33 mouse cellular contexts compared by ENCODE assay signal in the genomic region with DNA sequence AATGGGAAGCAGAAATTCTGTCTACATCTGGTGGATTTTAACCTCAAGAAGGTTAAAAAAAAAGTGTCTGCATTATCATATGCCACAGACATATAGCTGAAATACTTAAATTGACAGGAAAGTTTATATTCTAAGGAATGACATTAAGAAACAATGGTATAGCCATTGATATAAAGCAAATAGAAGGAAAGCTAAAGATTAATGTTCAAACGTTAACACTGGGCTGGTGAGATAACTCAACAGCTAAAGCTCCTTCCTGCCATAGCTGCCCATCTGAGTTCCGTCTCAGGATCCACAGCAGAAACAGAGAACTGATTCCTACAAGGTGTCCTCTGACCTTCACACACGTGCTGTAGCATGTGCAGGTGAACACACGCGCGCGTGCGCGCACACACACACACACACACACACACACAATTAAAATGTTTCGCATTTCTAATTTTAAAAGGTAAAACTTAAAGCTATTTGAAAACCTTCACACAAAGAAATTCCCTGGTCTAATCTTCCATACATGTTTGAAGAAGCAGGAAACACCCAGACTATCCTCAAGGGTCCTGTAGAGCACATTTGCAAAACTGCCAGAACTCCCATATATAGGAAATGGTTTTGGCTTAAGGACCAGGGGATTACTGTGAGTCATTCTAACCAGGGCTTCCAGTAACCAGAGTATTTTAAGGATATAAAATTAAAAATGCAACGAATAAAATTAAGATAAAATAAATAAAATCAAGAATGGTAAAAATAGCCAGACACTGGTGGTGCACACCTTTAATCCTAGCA. TPM values are rescaled to one million over a fixed set of nuclear protein-coding genes. Genes with fewer than 3 reads are reported as not detected.
DNase-seq lines count a peak whose midpoint lies in the region; ATAC-seq and TF ChIP-seq lines count a peak whose summit lies in the region.
"Had no signal": no experiment of that assay in that cellular context is flagged by ENCODE, and none has a peak within 500 bp of the region (broad histone marks: within the 10 kb centered on the region; RNA-seq: fewer than 3 reads in every experiment).

No protein-coding gene starts in this region.

- H3K9ac ChIP-seq in limb, embryonic 14.5 days (ENCODE audit: low read depth, low read length, severe bottlenecking) = no peak overlapping the region
- H3K9ac ChIP-seq in MEL (ENCODE audit: control insufficient read depth, low read depth, low read length, poor library complexity, severe bottlenecking) = no peak overlapping the region
- no peak overlapping the region for H3K9ac ChIP-seq in liver, embryonic 13.5 days
- H3K9ac ChIP-seq: embryonic facial prominence, embryonic 13.5 days; forebrain, embryonic 12.5 days; forebrain, postnatal 0 days; heart, embryonic 13.5 days; hindbrain, embryonic 15.5 days; kidney, embryonic 15.5 days; limb, embryonic 15.5 days; midbrain, embryonic 12.5 days; neural tube, embryonic 15.5 days had no signal

- no peaks in the 10 kb centered on the region for H3K9me3 ChIP-seq in limb, embryonic 14.5 days (ENCODE audit: control insufficient read depth, low read length)
- H3K9me3 ChIP-seq in limb, embryonic 10.5 days (replicated peaks) = no peaks in the 10 kb centered on the region
- no peaks in the 10 kb centered on the region for H3K9me3 ChIP-seq in MEL (replicated peaks; ENCODE audit: insufficient read depth, low read length)
- H3K9me3 ChIP-seq in liver, embryonic 13.5 days (replicated peaks) = no peaks in the 10 kb centered on the region
- H3K9me3 ChIP-seq: embryonic facial prominence, embryonic 13.5 days; forebrain, embryonic 12.5 days; heart, embryonic 13.5 days; hindbrain, embryonic 10.5 days; hindbrain, embryonic 15.5 days; kidney, embryonic 15.5 days; limb, embryonic 15.5 days; midbrain, embryonic 12.5 days; neural tube, embryonic 15.5 days had no signal

- no peak for TF ChIP-seq POLR2A in limb, embryonic 14.5 days (IDR thresholded peaks at IDR 0.05; ENCODE audit: borderline replicate concordance, extremely low read depth, insufficient read depth, insufficient read length)
- TF ChIP-seq POLR2A in MEL (IDR thresholded peaks at IDR 0.05; ENCODE audit: control insufficient read depth in 1 of 2, insufficient read depth in 1 of 2, low read depth in 1 of 2, low read length in 2 of 2, poor library complexity in 1 of 2) = no peak
- TF ChIP-seq POLR2A in myocyte (IDR thresholded peaks at IDR 0.05; ENCODE audit: insufficient read length, low read depth) = no peak

- H3K27ac ChIP-seq in limb, embryonic 14.5 days (replicated peaks; ENCODE audit: low read depth, low read length) = no peak overlapping the region
- H3K27ac ChIP-seq in limb, embryonic 10.5 days = no peak overlapping the region
- peak overlapping the region; percentile 21; the same call in 1 of the 2 replicates for H3K27ac ChIP-seq in MEL (ENCODE audit: control insufficient read depth, low read depth, low read length)
- H3K27ac ChIP-seq in liver, embryonic 13.5 days = peak overlapping the region; percentile 20; the same call in 1 of the 2 replicates
- H3K27ac ChIP-seq: embryonic facial prominence, embryonic 13.5 days; forebrain, embryonic 12.5 days; heart, embryonic 13.5 days; hindbrain, embryonic 10.5 days; hindbrain, embryonic 15.5 days; kidney, embryonic 15.5 days; limb, embryonic 15.5 days; midbrain, embryonic 12.5 days; neural tube, embryonic 15.5 days had no signal

- no peak for TF ChIP-seq CTCF in MEL (IDR thresholded peaks at IDR 0.05 in 2 of 3, conservative IDR thresholded peaks at IDR 0.05 in 1 of 3; ENCODE audit: control insufficient read depth in 1 of 3, insufficient read depth in 1 of 3, low read depth in 2 of 3, low read length in 3 of 3, poor library complexity in 1 of 3, severe bottlenecking in 1 of 3)

- H3K79me2 ChIP-seq in MEL (ENCODE audit: control insufficient read depth, insufficient read depth, low read length, poor library complexity) (peaks cover 67% of the 10 kb centered on the region), myocyte (ENCODE audit: control insufficient read depth, insufficient read depth) (peaks cover 80% of the 10 kb centered on the region)

- no peak for ATAC-seq in limb, embryonic 14.5 days (ENCODE audit: low FRiP score, low read depth)
- no peak for ATAC-seq in liver, embryonic 13.5 days (ENCODE audit: low read depth)
- ATAC-seq in megakaryocyte, adult 5-6 weeks (ENCODE audit: poor library complexity, severe bottlenecking) = no peak
- ATAC-seq: CD4-positive, CD25-positive, alpha-beta regulatory T cell, adult 4 months; forebrain, postnatal 0 days; inflammation-experienced regulatory T-cells, adult 6 months had no signal

- no peaks in the 10 kb centered on the region for H3K36me3 ChIP-seq in limb, embryonic 14.5 days (ENCODE audit: control insufficient read depth, insufficient read depth, low read length)
- no peaks in the 10 kb centered on the region for H3K36me3 ChIP-seq in limb, embryonic 10.5 days
- H3K36me3 ChIP-seq in MEL (ENCODE audit: control insufficient read depth in 1 of 2, insufficient read depth in 2 of 2, low read length in 2 of 2) = peaks cover 0 to 78% of the 10 kb centered on the region in 2 experiments; a peak in 2 of 4 replicates
- no peaks in the 10 kb centered on the region for H3K36me3 ChIP-seq in liver, embryonic 13.5 days
- H3K36me3 ChIP-seq in myocyte (ENCODE audit: control insufficient read depth, insufficient read depth) = no peaks in the 10 kb centered on the region
- H3K36me3 ChIP-seq: embryonic facial prominence, embryonic 13.5 days; forebrain, embryonic 12.5 days; heart, embryonic 13.5 days; hindbrain, embryonic 10.5 days; hindbrain, embryonic 15.5 days; kidney, embryonic 15.5 days; limb, embryonic 15.5 days; midbrain, embryonic 12.5 days; neural tube, embryonic 15.5 days had no signal

- TF ChIP-seq RAD21 in MEL (IDR thresholded peaks at IDR 0.05; ENCODE audit: low read depth, low read length) = no peak

- DNase-seq in limb, embryonic 14.5 days (ENCODE audit: low spot score) = peak; percentile 27
- DNase-seq in limb, embryonic 10.5 days (ENCODE audit: low spot score) = no peak
- DNase-seq in MEL (ENCODE audit: low read depth, low spot score) = peak; percentile 34
- DNase-seq in liver, embryonic 13.5 days = no peak
- DNase-seq in spleen, postnatal 4 days (ENCODE audit: low spot score in 2 of 2) = no peak
- no peak for DNase-seq in gastrocnemius, adult 8-10 months (ENCODE audit: low spot score in 2 of 2)
- DNase-seq: adrenal gland, adult 8-10 months; cerebellum, adult 11 months; cerebellum, adult 9-11 months; forebrain, postnatal 0 days; gastrocnemius, postnatal 10 days; heart, postnatal 10 days; kidney, adult 11 months; kidney, postnatal 25 days; lung, adult 2 months; lung, postnatal 10 days; retina, postnatal 1 day had no signal

- H3ac ChIP-seq in myocyte (ENCODE audit: control insufficient read depth, insufficient read length) = no peak overlapping the region

- no peak overlapping the region for H3K4me3 ChIP-seq in limb, embryonic 14.5 days (replicated peaks; ENCODE audit: low read length)
- H3K4me3 ChIP-seq in limb, embryonic 10.5 days = no peak overlapping the region
- H3K4me3 ChIP-seq in MEL (ENCODE audit: control insufficient read depth in 1 of 2, insufficient read depth in 1 of 2, low read depth in 2 of 2, low read length in 2 of 2) = no peak overlapping the region
- H3K4me3 ChIP-seq in liver, embryonic 13.5 days (replicated peaks) = no peak overlapping the region
- H3K4me3 ChIP-seq in myocyte = no peak overlapping the region
- H3K4me3 ChIP-seq: embryonic facial prominence, embryonic 13.5 days; erythroblast, embryonic 14.5 days; forebrain, embryonic 12.5 days; heart, embryonic 13.5 days; hindbrain, embryonic 10.5 days; hindbrain, embryonic 15.5 days; kidney, embryonic 15.5 days; limb, embryonic 15.5 days; midbrain, embryonic 12.5 days; neural tube, embryonic 15.5 days had no signal

- no peaks in the 10 kb centered on the region for H3K27me3 ChIP-seq in limb, embryonic 14.5 days (ENCODE audit: control insufficient read depth, insufficient read depth, low read length)
- no peaks in the 10 kb centered on the region for H3K27me3 ChIP-seq in limb, embryonic 10.5 days (ENCODE audit: low read depth, poor library complexity, severe bottlenecking)
- no peaks in the 10 kb centered on the region for H3K27me3 ChIP-seq in MEL (ENCODE audit: control insufficient read depth in 1 of 2, insufficient read depth in 2 of 2, low read length in 2 of 2)
- no peaks in the 10 kb centered on the region for H3K27me3 ChIP-seq in liver, embryonic 13.5 days
- H3K27me3 ChIP-seq in myocyte (ENCODE audit: control insufficient read depth, insufficient read depth, insufficient read length) = no peaks in the 10 kb centered on the region
- H3K27me3 ChIP-seq: embryonic facial prominence, embryonic 13.5 days; forebrain, embryonic 12.5 days; heart, embryonic 13.5 days; hindbrain, embryonic 15.5 days; kidney, embryonic 15.5 days; limb, embryonic 15.5 days; neural tube, embryonic 15.5 days had no signal

- no peak overlapping the region for H3K4me2 ChIP-seq in limb, embryonic 14.5 days (replicated peaks; ENCODE audit: low read depth, low read length, severe bottlenecking)
- no peak overlapping the region for H3K4me2 ChIP-seq in liver, embryonic 13.5 days
- peak overlapping the region; percentile 69 for H3K4me2 ChIP-seq in myocyte (ENCODE audit: low read depth)
- H3K4me2 ChIP-seq: embryonic facial prominence, embryonic 13.5 days; forebrain, embryonic 12.5 days; heart, embryonic 13.5 days; hindbrain, embryonic 15.5 days; kidney, embryonic 15.5 days; limb, embryonic 15.5 days; midbrain, embryonic 12.5 days; neural tube, embryonic 15.5 days had no signal

- WGBS in limb, embryonic 14.5 days = 80% methylated on average over 11 of the region's 11 CpGs
- WGBS in limb, embryonic 10.5 days = 84% methylated on average over 11 of the region's 11 CpGs
- WGBS in liver, embryonic 13.5 days (ENCODE audit: insufficient replicate concordance) = 57% methylated on average over 11 of the region's 11 CpGs

- peaks cover 19% of the 10 kb centered on the region for H3K4me1 ChIP-seq in limb, embryonic 14.5 days (ENCODE audit: control insufficient read depth, insufficient read depth, low read length)
- peaks cover 36% of the 10 kb centered on the region for H3K4me1 ChIP-seq in limb, embryonic 10.5 days
- H3K4me1 ChIP-seq in MEL (ENCODE audit: control insufficient read depth in 1 of 2, insufficient read depth in 2 of 2, low read length in 2 of 2) = peaks cover 48 to 56% of the 10 kb centered on the region in 2 experiments
- peaks cover 99% of the 10 kb centered on the region for H3K4me1 ChIP-seq in liver, embryonic 13.5 days (replicated peaks)

- TF ChIP-seq EP300 in MEL (IDR thresholded peaks at IDR 0.05; ENCODE audit: low read depth in 1 of 2, low read length in 2 of 2) = peak; percentile 73 to 82

RNA-seq across cellular contexts. Expression of gene Smap2, which starts 6.1 kb away (rescaled TPM):
- polyA plus RNA-seq in limb, embryonic 14.5 days (2012; rRNA removed) = 19.8 and 21.7 TPM in 2 replicates
- polyA plus RNA-seq in limb, embryonic 14.5 days (2014; fragmentation: Nextera tagmentation; extraction: Ambion mirVana) = 17.3 and 19.7 TPM in 2 replicates
- 14.2 and 14.3 TPM in 2 replicates for polyA plus RNA-seq in limb, embryonic 10.5 days (2016; fragmentation: Nextera tagmentation; extraction: Ambion mirVana)
- total RNA-seq in MEL (2012; rRNA removed) = 33.8 and 36.5 TPM in 2 replicates
- polyA plus RNA-seq in MEL (2012; ENCODE audit: insufficient read depth in 1 of 2, insufficient read length in 2 of 2, low read depth in 1 of 2, low replicate concordance in 2 of 2, missing spikeins in 1 of 2) (100 to 1,000 TPM in 1 of 2 experiments, 10 to 100 TPM in 1; 83.5 to 118 TPM), myocyte (2012; fragmentation: generic; extraction: Trizol) (31.3 TPM)
- 19.8 and 23.7 TPM in 2 replicates for polyA plus RNA-seq in liver, embryonic 13.5 days (2015; fragmentation: Nextera tagmentation; extraction: Ambion mirVana)
- 95.9 and 115 TPM in 2 replicates for total RNA-seq in megakaryocyte, adult 5-6 weeks (2015)
- total RNA-seq in megakaryocyte, adult 5-6 weeks (2017) = 37.2 and 62.2 TPM in 2 replicates
- 10 to 100 TPM; 11.5 to 15.2 (median 14.0) TPM for total RNA-seq in gastrocnemius, adult 8-10 months (2022)

RNA-seq across cellular contexts. Expression of gene Col9a2, which starts 28.2 kb away (rescaled TPM):
- 248 and 256 TPM in 2 replicates for polyA plus RNA-seq in limb, embryonic 14.5 days (2012; rRNA removed)
- polyA plus RNA-seq in limb, embryonic 14.5 days (2014; fragmentation: Nextera tagmentation; extraction: Ambion mirVana) = 83.8 and 87.5 TPM in 2 replicates
- 1.1 and 9.1 TPM in 2 replicates for polyA plus RNA-seq in limb, embryonic 10.5 days (2016; fragmentation: Nextera tagmentation; extraction: Ambion mirVana)
- total RNA-seq in MEL (2012; rRNA removed) = 0.12 TPM in 1 of 2 replicates, not detected in the other
- polyA plus RNA-seq in MEL (2012; ENCODE audit: insufficient read depth in 1 of 2, insufficient read length in 2 of 2, low read depth in 1 of 2, low replicate concordance in 2 of 2, missing spikeins in 1 of 2) (not detected), myocyte (2012; fragmentation: generic; extraction: Trizol) (not detected)
- 1.8 and 2.3 TPM in 2 replicates for polyA plus RNA-seq in liver, embryonic 13.5 days (2015; fragmentation: Nextera tagmentation; extraction: Ambion mirVana)
- not detected in 2 replicates for total RNA-seq in megakaryocyte, adult 5-6 weeks (2015)
- total RNA-seq in megakaryocyte, adult 5-6 weeks (2017) = not detected in 2 replicates
- total RNA-seq in gastrocnemius, adult 8-10 months (2022) = under 1 TPM in 2 of 4 experiments, not detected in 2; 0.13 to 0.44 TPM
- total RNA-seq: common myeloid progenitor, adult 5-6 weeks; heart, adult 8-10 months had no signal
- polyA plus RNA-seq: CD4-positive, CD25-positive, alpha-beta regulatory T cell, adult 4 months; inflammation-experienced regulatory T-cells, adult 6 months had no signal

RNA-seq across cellular contexts. Expression of gene Zfp69, which starts 59.5 kb away (rescaled TPM):
- polyA plus RNA-seq in limb, embryonic 14.5 days (2012; rRNA removed) = 5.5 and 6.0 TPM in 2 replicates
- polyA plus RNA-seq in limb, embryonic 14.5 days (2014; fragmentation: Nextera tagmentation; extraction: Ambion mirVana) = 7.5 and 8.7 TPM in 2 replicates
- 11.5 and 11.9 TPM in 2 replicates for polyA plus RNA-seq in limb, embryonic 10.5 days (2016; fragmentation: Nextera tagmentation; extraction: Ambion mirVana)
- total RNA-seq in MEL (2012; rRNA removed) = 1.8 and 2.0 TPM in 2 replicates
- polyA plus RNA-seq in MEL (2012; ENCODE audit: insufficient read depth in 1 of 2, insufficient read length in 2 of 2, low read depth in 1 of 2, low replicate concordance in 2 of 2, missing spikeins in 1 of 2) = 1 to 10 TPM in 1 of 2 experiments, not detected in 1; 4.3 TPM
- polyA plus RNA-seq in liver, embryonic 13.5 days (2015; fragmentation: Nextera tagmentation; extraction: Ambion mirVana) = 1.8 and 2.0 TPM in 2 replicates
- polyA plus RNA-seq in myocyte (2012; fragmentation: generic; extraction: Trizol) = 0.61 TPM
- 1.0 and 2.3 TPM in 2 replicates for total RNA-seq in megakaryocyte, adult 5-6 weeks (2015)
- total RNA-seq in megakaryocyte, adult 5-6 weeks (2017) = 0.85 and 0.92 TPM in 2 replicates
- total RNA-seq in gastrocnemius, adult 8-10 months (2022) = under 1 TPM in 3 of 4 experiments, not detected in 1; 0.24 to 0.43 (median 0.24) TPM

Comparison
In these comparisons a context has a peak if more than half of its experiments do, and no peak if none do; other contexts are left out.
1. DNase-seq: peak in limb, embryonic 14.5 days (single experiment) and MEL (single experiment); none in limb, embryonic 10.5 days (single experiment), liver, embryonic 13.5 days (single experiment), spleen, postnatal 4 days (0 of 2) and gastrocnemius, adult 8-10 months (0 of 2).
2. H3K27ac ChIP-seq: peak in MEL (single experiment) and liver, embryonic 13.5 days (single experiment); none in limb, embryonic 14.5 days (single experiment) and limb, embryonic 10.5 days (single experiment).